Mouse (Mus musculus) urinary bladder, postnatal 10 days (tissue): ENCODE measurements at regions not wholly inside any gene's neighbourhood (a gene's known extent, or its start where the extent isn't known, plus 50 kb on each side); places are given as distances from the start of the nearest gene placed in this dataset.
"Not testable (repeated sequence)": the region's sequence is repeated elsewhere in the genome, so short reads cannot be mapped to it uniquely, and the experiment has no call there.

Experiments used
- DNase-seq: peaks from one replicate; pipeline ENCODE4 v3.0.0; 2022; ENCODE audit warnings: low spot score

DNA sequence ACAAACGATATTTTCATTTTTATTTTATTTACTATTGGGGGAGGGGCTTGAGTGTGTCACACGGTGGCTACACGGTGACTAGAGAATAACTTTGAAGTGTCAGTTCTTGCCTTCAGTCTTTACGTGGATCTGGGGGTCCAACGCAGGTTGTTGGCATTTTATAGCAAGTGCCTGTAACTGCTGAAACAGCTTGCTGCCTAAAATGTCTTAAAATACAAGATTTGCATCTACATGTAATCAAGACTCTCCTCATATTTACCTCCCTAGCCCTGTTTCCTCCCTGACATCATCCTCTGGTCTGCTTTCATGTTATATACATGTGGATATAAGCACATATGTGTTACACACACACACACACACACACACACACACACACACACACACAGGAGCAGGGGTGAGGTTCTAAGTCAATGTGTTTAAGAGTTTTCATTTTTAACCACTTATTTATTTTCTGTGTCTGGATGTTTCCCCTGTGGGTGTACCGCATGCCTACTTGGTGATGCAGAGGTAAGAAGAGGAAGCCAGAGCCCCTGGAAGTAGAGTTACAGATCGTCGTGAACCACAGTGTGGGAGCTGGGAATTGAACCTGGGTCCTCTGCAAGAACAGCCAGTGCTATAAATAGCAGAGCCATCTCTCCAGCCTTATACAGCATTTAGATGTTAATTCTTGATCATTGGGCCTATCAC lies 119.5 kb upstream of the Cpsf6 start:
- DNase-seq: no peak

GRCm38 (mm10) chr10:117498497-117498896 lies 118.7 kb upstream of the Cpsf6 start:
- no peak for DNase-seq

DNA sequence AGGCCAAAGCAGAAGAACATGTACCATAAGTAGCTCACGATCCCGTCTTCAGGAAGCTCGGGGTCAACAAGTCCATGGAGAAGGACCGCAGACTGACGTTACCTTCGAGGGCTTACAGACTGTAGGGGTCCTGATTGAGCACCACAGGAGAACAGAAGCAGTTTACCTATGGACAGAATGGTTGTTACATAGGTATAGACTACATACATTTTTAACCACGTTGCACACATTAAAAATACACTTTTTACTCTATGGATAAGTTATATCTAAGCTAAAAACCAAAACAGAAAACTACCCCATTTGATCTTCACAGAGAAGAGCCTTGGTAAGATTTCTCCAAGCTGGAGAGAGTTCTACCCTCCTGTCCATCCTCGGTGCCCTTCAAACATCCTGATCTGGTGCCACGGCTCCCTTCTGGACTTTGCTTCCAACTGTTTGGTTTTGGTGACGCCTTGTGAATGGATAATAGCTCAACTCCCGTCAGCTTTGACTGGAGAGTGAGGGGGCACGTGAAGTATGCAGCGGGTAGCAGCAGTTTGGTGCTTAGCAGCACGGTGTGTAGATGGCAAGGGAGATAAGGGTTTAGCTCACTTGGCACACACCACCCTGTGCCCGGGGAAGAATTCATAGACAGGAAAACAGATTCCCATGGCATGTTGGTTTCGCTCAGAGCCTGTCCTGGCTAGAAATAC lies 117.9 kb upstream of the Cpsf6 start:
- no peak for DNase-seq

DNA sequence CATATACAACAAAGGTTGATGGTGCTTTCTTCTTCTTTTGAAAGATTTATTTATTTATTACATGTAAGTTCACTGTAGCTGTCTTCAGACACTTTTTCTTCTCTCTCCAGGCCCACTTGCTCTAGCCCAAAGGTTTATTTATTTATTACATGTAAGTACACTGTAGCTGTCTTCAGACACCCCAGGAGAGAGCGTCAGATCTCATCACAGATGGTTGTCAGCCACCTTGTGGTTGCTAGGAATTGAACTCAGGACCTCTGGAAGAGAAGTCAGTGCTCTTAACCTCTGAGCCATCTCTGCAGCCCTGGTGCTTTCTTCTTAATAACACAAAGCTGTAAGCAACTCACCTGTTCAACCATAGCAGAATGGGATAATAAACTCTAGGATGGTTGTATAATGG lies 117.3 kb upstream of the Cpsf6 start:
- DNase-seq: not testable (repeated sequence)

GRCm38 (mm10) chr10:117496064-117497011 lies 116.5 kb upstream of the Cpsf6 start:
- no peak for DNase-seq

- DNase-seq: no peak
Observed at GRCm38 (mm10) chr10:117494171-117494701, 114.4 kb upstream of the Cpsf6 start.

DNA sequence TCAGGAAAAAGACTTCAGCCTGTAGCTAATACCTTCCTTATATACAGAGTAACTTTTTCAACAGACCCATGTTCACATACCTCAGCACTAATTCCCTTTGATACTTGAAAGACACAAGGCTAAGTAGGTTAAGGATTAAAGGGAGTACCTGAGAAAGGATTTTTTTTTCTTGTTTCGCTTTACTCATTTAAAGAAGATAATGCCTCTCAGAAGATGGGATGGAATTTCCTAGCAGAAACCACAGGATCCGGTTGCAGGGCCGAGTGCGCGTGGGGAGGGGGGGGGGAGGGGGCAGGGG lies 114.0 kb upstream of the Cpsf6 start:
- no peak for DNase-seq

DNA sequence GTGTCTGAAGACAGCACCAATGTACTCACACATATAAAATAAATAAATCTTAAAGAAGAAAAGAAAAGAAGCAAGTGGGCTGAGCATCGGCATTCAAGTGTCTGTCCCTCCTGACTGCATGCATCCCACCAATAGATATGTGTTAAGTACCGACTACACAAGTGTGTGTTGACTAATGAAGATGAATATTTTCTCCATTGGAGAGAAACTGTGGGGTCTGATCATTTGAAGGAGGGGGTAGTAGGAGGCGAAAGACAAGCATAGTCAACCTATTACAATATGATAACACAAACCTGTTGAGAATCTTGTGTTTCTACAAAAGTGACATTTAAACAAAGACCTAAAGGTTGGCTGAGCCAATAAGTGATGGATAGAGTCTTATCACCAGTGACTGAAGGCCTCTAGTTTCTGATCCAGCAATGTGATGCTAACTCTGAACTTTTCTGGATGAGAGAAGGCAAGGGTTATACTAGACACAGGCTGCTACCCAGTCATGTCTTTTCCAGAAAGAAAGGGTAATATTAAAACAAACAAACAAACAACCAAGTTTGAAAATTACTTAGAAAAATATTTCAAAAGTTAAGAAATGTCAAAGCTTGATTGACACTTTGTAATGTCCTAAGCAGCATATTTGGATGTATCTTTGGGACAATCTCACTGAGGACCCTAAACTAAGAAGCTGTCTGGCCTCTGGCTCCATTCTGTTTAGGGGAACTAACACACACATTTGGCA lies 113.4 kb upstream of the Cpsf6 start:
- no peak for DNase-seq

GRCm38 (mm10) chr10:117492391-117492990 lies 112.7 kb upstream of the Cpsf6 start:
- no peak for DNase-seq

DNA sequence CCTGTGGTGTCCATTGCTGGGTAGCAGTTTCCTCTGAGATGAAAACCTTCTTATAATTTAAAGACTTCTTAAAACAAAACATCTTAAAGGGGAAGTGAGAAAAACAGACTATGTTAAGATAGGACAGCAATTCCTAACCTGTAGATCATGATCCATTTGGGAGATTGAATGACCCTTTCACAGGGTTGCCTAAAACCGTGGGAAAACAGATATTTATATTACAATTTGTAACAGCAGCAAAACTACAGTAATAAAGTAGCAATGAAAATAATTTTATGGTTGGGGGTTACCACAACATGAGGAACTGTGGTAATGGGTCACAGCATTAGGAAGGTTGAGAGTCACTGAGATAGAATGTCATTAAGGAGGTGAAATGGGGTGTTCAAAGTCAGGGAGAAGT lies 111.9 kb upstream of the Cpsf6 start:
- DNase-seq: no peak

DNA sequence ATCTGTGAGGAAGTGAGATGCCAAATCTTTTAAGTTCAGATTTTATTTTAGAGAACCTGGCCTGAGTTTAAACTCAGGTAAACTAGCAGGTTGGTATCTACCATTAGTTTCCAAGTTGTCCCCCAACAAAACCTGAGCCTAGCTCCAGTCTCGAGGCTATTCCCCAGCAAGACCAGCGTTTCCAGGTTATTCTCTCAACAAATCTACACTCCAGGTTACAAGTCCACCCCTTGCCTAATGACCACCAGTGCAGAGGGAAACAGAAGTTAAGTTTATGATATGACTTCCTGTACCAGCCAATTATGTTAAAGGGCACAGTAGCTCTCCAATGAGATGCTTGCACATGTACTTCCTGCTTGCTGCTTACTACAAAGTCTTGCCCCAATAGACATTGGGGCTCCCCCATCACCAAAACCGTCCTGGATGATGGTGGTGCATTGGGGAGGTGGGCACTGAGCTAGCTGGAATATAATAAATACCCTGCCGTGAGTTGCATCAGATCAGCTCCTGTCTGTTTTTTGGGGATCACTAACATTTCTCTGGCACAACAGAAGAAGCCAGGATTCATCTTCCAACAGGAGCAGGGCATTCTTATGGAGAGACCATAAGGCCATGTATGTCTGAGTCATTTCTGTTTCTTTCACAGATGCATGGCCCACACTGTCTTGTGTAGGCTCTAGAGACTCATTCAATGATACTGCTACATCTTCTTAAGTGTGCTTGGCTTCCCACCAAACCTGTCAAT lies 111.2 kb upstream of the Cpsf6 start:
- no peak for DNase-seq

DNA sequence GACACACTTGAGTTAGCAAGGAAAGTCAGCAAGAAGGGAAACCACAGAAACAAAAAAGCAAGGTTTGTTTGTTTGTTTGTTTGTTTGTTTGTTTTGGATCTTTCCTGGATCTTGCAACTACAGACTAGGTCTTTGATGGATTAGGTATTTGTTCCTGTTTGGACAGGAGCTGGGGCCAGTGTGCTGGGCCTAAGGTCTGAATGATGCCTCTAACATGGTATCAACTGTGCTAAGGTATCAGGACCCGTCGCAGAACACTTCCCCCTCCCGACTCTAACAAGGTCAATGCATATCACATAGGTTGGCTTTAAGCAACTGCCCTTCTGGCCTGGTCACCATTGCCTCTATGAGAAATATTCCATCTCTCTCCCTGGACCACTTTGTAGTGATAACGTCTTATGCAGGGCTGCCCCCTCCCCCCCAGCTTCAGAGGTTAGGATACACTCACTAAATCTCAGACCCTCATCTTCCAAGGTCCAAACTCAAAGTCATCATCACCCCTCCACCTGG lies 103.3 kb upstream of the Cpsf6 start:
- DNase-seq: no peak

GRCm38 (mm10) chr10:117482361-117482760 lies 102.5 kb upstream of the Cpsf6 start:
- DNase-seq: no peak

DNA sequence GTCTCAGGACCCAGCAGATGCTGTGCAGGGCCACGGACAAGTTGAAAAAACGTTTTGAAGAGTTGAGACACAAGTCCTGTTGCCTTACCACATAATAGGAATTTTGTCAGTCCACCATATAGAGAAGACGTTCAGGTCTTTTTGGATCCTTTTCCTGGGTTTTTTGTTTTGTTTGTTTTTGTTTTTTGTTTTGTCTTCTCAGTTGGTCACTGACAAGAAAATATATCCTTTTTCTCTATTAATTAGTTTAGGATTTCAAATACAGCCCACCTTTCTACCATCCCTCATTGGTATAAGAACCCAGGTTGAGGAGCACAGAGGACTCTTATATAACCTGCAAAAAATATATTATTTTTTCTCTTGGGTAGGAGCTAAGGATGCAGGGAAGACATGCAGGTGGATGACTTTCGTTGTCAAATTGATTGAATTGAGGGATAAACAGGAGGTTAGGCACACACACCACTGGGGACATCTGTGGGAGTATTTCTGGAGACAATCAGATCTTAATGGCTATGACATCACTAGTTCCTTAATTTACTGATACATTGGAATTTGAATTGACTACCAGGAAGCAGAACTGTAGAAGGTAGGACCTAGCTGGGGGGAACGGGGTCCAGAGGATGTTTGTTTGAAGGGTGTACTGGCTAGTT lies 101.7 kb upstream of the Cpsf6 start:
- no peak for DNase-seq

GRCm38 (mm10) chr10:117480456-117480850 lies 100.6 kb upstream of the Cpsf6 start:
- DNase-seq: no peak

DNA sequence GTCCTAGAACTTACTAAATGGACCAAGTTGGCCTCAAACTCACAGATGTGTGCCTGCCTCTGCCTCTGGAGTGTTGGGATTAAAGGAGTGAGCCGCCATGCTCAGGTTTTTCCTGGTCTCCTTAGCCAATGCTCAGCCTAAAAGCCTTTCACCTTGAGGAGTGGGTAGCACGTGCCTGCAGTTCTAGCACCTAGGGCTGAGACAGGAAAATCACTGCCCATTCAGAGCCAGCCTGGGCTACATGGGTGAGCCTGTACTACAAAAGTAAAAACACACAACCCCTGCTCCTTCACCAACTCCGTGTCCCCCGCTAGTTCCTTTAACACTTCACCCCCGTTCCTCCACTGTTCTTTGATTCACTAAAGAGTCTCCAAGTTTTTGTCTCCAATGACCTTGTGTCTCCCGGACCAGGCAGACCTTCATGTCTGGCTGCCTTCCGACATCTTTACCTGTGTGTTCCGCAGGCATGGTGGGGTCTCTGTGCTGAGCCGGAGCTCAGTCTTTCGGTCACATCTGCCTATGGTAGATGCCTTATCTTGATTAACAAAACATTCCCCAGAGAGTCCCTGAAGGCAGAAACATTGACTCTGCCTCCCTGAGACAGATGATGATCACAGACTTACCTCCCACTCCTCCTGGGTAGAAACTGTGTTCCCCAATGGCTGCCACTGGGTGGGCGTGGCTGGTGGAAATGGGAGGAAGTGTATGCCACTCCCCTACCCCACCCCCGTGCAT lies 100.1 kb upstream of the Cpsf6 start:
- no peak for DNase-seq

DNA sequence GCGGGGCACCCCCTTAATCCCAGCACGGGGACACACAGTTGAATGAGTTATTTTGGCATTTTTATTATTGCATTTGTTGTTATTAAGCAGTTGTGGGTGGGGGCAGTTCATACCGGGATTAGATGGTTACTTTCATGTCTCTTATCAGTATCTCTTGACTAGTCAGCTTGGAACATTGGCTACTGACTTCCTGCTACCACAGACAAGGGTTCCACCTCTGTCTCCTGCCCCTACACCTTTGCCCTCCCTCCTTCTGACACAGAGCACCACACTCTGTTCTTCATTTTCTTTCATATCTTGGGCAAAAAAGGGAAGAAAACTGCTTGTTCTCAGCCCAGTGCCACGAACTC lies 99.1 kb upstream of the Cpsf6 start:
- no peak for DNase-seq

GRCm38 (mm10) chr10:117478202-117478930 lies 98.6 kb upstream of the Cpsf6 start:
- DNase-seq: no peak
